Mouse (Mus musculus): ENCODE measurements around the gene Lrrc8c.

GRCm38 (mm10) chr5:105627093-105627492 lies 107.9 kb downstream of the Lrrc8c start:
- TF ChIP-seq CTCF (IDR thresholded peaks at IDR 0.05; ENCODE audit: low read depth) (no peak), EP300 (IDR thresholded peaks at IDR 0.05; ENCODE audit: low read depth) (no peak)

Measured in liver, embryonic 14.5 days (tissue).